Mouse (Mus musculus): Measurements from ENCODE around the gene Ugt1a10.

DNA sequence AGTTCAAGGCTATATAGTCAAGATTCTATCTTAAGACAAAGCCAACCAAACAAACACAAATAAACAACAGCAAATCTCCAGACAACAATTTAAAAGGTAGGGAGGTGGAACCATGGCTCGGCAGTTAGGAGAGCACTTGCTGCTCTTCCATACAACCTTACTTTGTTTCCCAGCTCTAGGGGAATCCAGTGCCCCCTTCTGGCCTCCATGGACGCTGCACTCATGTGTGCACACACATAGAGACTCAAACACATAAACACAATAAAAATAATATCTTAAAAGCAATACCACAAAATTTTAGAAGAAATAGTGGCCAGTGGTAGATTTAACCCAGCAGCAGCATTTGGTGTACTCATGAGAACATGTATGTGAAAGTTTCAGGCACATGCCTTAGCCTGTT, 162.0 kb downstream of the Ugt1a10 start:
- no peak for TF ChIP-seq CTCF (IDR thresholded peaks at IDR 0.05; ENCODE audit: control insufficient read depth, insufficient read depth, low read length)
- TF ChIP-seq POLR2A (IDR thresholded peaks at IDR 0.05; ENCODE audit: borderline replicate concordance, control insufficient read depth, low read depth, low read length): no peak

Measured in bone marrow, adult 2 months (tissue).